Mouse (Mus musculus) lung, adult 18-20 months (tissue): ENCODE results near the gene Mrpl28.
"Not testable (repeated sequence)": the region's sequence is repeated elsewhere in the genome, so short reads cannot be mapped to it uniquely, and the experiment has no call there.

Experiments used
- DNase-seq, 2 experiments: peaks; one replicate each; pipeline ENCODE4 v3.0.0; 2022; ENCODE audit warnings: mixed read lengths in 2 of 2

Gene Mrpl28

GRCm38 (mm10) chr17:26123267-26123684 is at the start of gene Mrpl28:
Gene Mrpl28 (plus strand): TSS chr17:26123500.
- DNase-seq, result peak; percentile 91 to 93

GRCm38 (mm10) chr17:26075246-26075645 is 48.1 kb upstream of the Mrpl28 start:
- no peak for DNase-seq

- no peak for DNase-seq
Measured at GRCm38 (mm10) chr17:26078851-26079250, 44.4 kb upstream of the Mrpl28 start.

- no peak for DNase-seq
Measured at GRCm38 (mm10) chr17:26080867-26081266, 42.4 kb upstream of the Mrpl28 start.

GRCm38 (mm10) chr17:26087059-26087564 is 36.2 kb upstream of the Mrpl28 start:
- no peak for DNase-seq

- peak; percentile 92 to 94 for DNase-seq
Measured at GRCm38 (mm10) chr17:26089905-26090632, 33.2 kb upstream of the Mrpl28 start, which contains the start of gene Decr2. Gene Decr2 (minus strand): TSS chr17:26090337.

- DNase-seq, result no peak
Measured at GRCm38 (mm10) chr17:26094531-26095110, 28.7 kb upstream of the Mrpl28 start.

- DNase-seq, result peak in 1 of 2 experiments; percentile 26
Measured at GRCm38 (mm10) chr17:26095121-26095740, 28.1 kb upstream of the Mrpl28 start, which contains the start of gene Nme4. Gene Nme4 (minus strand): TSS chr17:26095602.

- DNase-seq, result no peak
Measured at GRCm38 (mm10) chr17:26098461-26098860, 24.8 kb upstream of the Mrpl28 start.

- not testable (repeated sequence) for DNase-seq
Measured at GRCm38 (mm10) chr17:26099316-26099715, 24.0 kb upstream of the Mrpl28 start.

GRCm38 (mm10) chr17:26100166-26100565 is 23.1 kb upstream of the Mrpl28 start:
- no peak for DNase-seq

- DNase-seq, result no peak
Measured at GRCm38 (mm10) chr17:26101478-26101877, 21.8 kb upstream of the Mrpl28 start.

- no peak for DNase-seq
Measured at GRCm38 (mm10) chr17:26105619-26106018, 17.7 kb upstream of the Mrpl28 start.

GRCm38 (mm10) chr17:26110156-26110555 is 13.1 kb upstream of the Mrpl28 start:
- no peak for DNase-seq

- DNase-seq, result no peak
Measured at GRCm38 (mm10) chr17:26111024-26111423, 12.3 kb upstream of the Mrpl28 start.

GRCm38 (mm10) chr17:26111722-26112121 is 11.6 kb upstream of the Mrpl28 start:
- DNase-seq, result no peak

GRCm38 (mm10) chr17:26112751-26113150 is 10.5 kb upstream of the Mrpl28 start:
- no peak for DNase-seq

- peak; percentile 81 to 86 for DNase-seq
Measured at GRCm38 (mm10) chr17:26113181-26113948, 9.9 kb upstream of the Mrpl28 start, which contains the start of gene Tmem8. Gene Tmem8 (plus strand): TSS chr17:26113299.

- DNase-seq, result no peak
Measured at GRCm38 (mm10) chr17:26114061-26114460, 9.2 kb upstream of the Mrpl28 start.

- DNase-seq, result not testable (repeated sequence)
Measured at GRCm38 (mm10) chr17:26114461-26114860, 8.8 kb upstream of the Mrpl28 start.

GRCm38 (mm10) chr17:26115205-26115898 is 7.9 kb upstream of the Mrpl28 start:
- DNase-seq, result peak; percentile 67 to 75

GRCm38 (mm10) chr17:26115956-26116487 is 7.3 kb upstream of the Mrpl28 start:
- no peak for DNase-seq
